ENCODE assay signal across 19 mouse cellular contexts in genomic region chr7:112423438-112423837, GRCm38 (mm10). TPM values are rescaled to one million over a fixed set of nuclear protein-coding genes. Genes with fewer than 3 reads are reported as not detected.
"Had no signal": no experiment of that assay in that cellular context is flagged by ENCODE, and none has a peak within 500 bp of the region (broad histone marks: within the 10 kb centered on the region; RNA-seq: fewer than 3 reads in every experiment).

No protein-coding gene starts in this region.

- DNase-seq: kidney, adult 2 months; kidney, postnatal 14 days; retina, postnatal 1 day; right cerebral cortex, postnatal 4 days; thymus, postnatal 4 days had no signal

- H3K9ac ChIP-seq: intestine, embryonic 15.5 days; kidney, embryonic 15.5 days; liver, embryonic 15.5 days; midbrain, embryonic 15.5 days; neural tube, embryonic 12.5 days; stomach, embryonic 15.5 days had no signal

- H3K27ac ChIP-seq: intestine, embryonic 15.5 days; left cerebral cortex, adult 2 months; limb, embryonic 10.5 days; liver, embryonic 15.5 days; macrophage; midbrain, embryonic 15.5 days; neural tube, embryonic 12.5 days had no signal

- H3K27me3 ChIP-seq: intestine, embryonic 15.5 days; kidney, embryonic 15.5 days; midbrain, embryonic 15.5 days; stomach, embryonic 15.5 days had no signal

- ATAC-seq: intestine, embryonic 15.5 days; midbrain, embryonic 15.5 days had no signal

- H3K4me1 ChIP-seq: liver, embryonic 15.5 days had no signal

- H3K9me3 ChIP-seq: intestine, embryonic 15.5 days; kidney, embryonic 15.5 days; limb, embryonic 10.5 days; liver, embryonic 15.5 days; midbrain, embryonic 15.5 days; neural tube, embryonic 12.5 days; stomach, embryonic 15.5 days had no signal

- H3K36me3 ChIP-seq: intestine, embryonic 15.5 days; kidney, embryonic 15.5 days; limb, embryonic 10.5 days; liver, embryonic 15.5 days; midbrain, embryonic 15.5 days; neural tube, embryonic 12.5 days; stomach, embryonic 15.5 days had no signal

- H3K4me3 ChIP-seq: intestine, embryonic 15.5 days; kidney, embryonic 15.5 days; left cerebral cortex, adult 2 months; limb, embryonic 10.5 days; liver, embryonic 15.5 days; megakaryocyte, embryonic 14.5 days; midbrain, embryonic 15.5 days; neural tube, embryonic 12.5 days; stomach, embryonic 15.5 days had no signal

- H3K4me2 ChIP-seq: intestine, embryonic 15.5 days; kidney, embryonic 15.5 days; liver, embryonic 11.5 days; liver, embryonic 15.5 days; midbrain, embryonic 11.5 days; midbrain, embryonic 15.5 days; neural tube, embryonic 12.5 days; stomach, embryonic 15.5 days had no signal

RNA-seq across cellular contexts. Expression of gene Parva, which starts 3.9 kb away (rescaled TPM):
- total RNA-seq: monocyte, adult 5-6 weeks; neutrophil, adult 5-6 weeks had no signal
